Mouse (Mus musculus) CH12.LX (cell line): ENCODE results near the gene Srgap2. TPM values are rescaled to one million over a fixed set of nuclear protein-coding genes. Genes with fewer than 3 reads are reported as not detected.

Source experiments
- DNase-seq: peaks from one replicate; pipeline ENCODE4 v3.0.0-alpha.2; 2013; ENCODE audit errors: extremely low read depth
- H3K27ac ChIP-seq: 2 replicates; pipeline ENCODE4 v1.5.1; 2012; ENCODE audit warnings: low read depth, mild to moderate bottlenecking, control low read depth, moderate library complexity; ENCODE audit not compliant: insufficient read depth
- H3K27me3 ChIP-seq: replicated peaks from 2 replicates; pipeline ENCODE3; 2012; ENCODE audit warnings: inconsistent platforms
- H3K36me3 ChIP-seq, 2 experiments: replicated peaks in 1 of 2; 2 replicates each; pipeline versions ENCODE3 to v1.6.1; 2012; ENCODE audit warnings: inconsistent platforms in 1 of 2, low read length in 1 of 2, mild to moderate bottlenecking in 1 of 2, mixed read lengths in 1 of 2, moderate library complexity in 1 of 2; ENCODE audit not compliant: control insufficient read depth in 1 of 2, insufficient read depth in 1 of 2
- H3K4me1 ChIP-seq, 2 experiments: 2 replicates each; pipeline ENCODE4 v1.6.1; 2012; ENCODE audit warnings: inconsistent platforms in 1 of 2, moderate library complexity in 1 of 2; ENCODE audit not compliant: insufficient read depth in 2 of 2, control insufficient read depth in 1 of 2
- H3K4me2 ChIP-seq: 2 replicates; pipeline ENCODE4 v1.6.1; 2012; ENCODE audit warnings: low read depth, mild to moderate bottlenecking, control low read depth; ENCODE audit not compliant: poor library complexity, insufficient read depth, severe bottlenecking
- H3K4me3 ChIP-seq, 3 experiments: fragments of 150-350 bp in 1 of 3; sonication (generic) in 1 of 3; replicated peaks in 1 of 3; 2 replicates each; pipeline versions ENCODE3 to v1.5.1; 2011 to 2012; ENCODE audit warnings: low read depth in 2 of 3, low read length in 2 of 3, mild to moderate bottlenecking in 2 of 3, moderate library complexity in 2 of 3, control low read depth in 1 of 3, improper control_type of control experiment in 1 of 3, inconsistent platforms in 1 of 3, mixed read lengths in 1 of 3; ENCODE audit not compliant: poor library complexity in 1 of 3
- H3K79me2 ChIP-seq: replicated peaks from 2 replicates; pipeline ENCODE4 v1.6.1; 2012; ENCODE audit warnings: mild to moderate bottlenecking, moderate library complexity; ENCODE audit not compliant: control insufficient read depth, poor library complexity, insufficient read depth, severe bottlenecking; ENCODE audit errors: extremely low read depth
- H3K9ac ChIP-seq: 2 replicates; pipeline ENCODE4 v1.6.1; 2012; ENCODE audit warnings: low read depth, mild to moderate bottlenecking, control low read depth, moderate library complexity; ENCODE audit not compliant: insufficient read depth
- H3K9me3 ChIP-seq: replicated peaks from 2 replicates; pipeline ENCODE3; 2012; ENCODE audit warnings: low read length, inconsistent platforms, mixed read lengths
- BHLHE40 ChIP-seq: IDR thresholded peaks from 2 replicates; pipeline ENCODE4 v1.6.1; 2011; ENCODE audit warnings: mild to moderate bottlenecking, low read depth, low read length, improper control_type of control experiment
- CHD1 ChIP-seq: IDR thresholded peaks from 2 replicates; pipeline ENCODE4 v1.6.1; 2012; ENCODE audit warnings: low read depth, low read length, improper control_type of control experiment, inconsistent platforms
- CTCF ChIP-seq, 2 experiments: IDR thresholded peaks in 1 of 2; conservative IDR thresholded peaks in 1 of 2; 2 replicates each; pipeline ENCODE4 v1.5.1; 2011 to 2012; ENCODE audit warnings: low read depth in 2 of 2, low read length in 2 of 2, improper control_type of control experiment in 1 of 2, inconsistent platforms in 1 of 2, mild to moderate bottlenecking in 1 of 2, moderate library complexity in 1 of 2
- E2F4 ChIP-seq: IDR thresholded peaks from 2 replicates; pipeline ENCODE4 v1.6.1; 2011; ENCODE audit warnings: low read depth, low read length, improper control_type of control experiment; ENCODE audit not compliant: insufficient replicate concordance
- ELF1 ChIP-seq: IDR thresholded peaks from 2 replicates; pipeline ENCODE4 v1.6.1; 2014; ENCODE audit warnings: low read depth, mild to moderate bottlenecking, inconsistent platforms, low read length, improper control_type of control experiment
- EP300 ChIP-seq: IDR thresholded peaks from 2 replicates; pipeline ENCODE4 v1.6.1; 2011; ENCODE audit warnings: low read length, improper control_type of control experiment
- ETS1 ChIP-seq: conservative IDR thresholded peaks from 2 replicates; pipeline ENCODE4 v1.6.1; 2012; ENCODE audit warnings: low read depth, mild to moderate bottlenecking, inconsistent platforms, low read length, improper control_type of control experiment, moderate library complexity
- GABPA ChIP-seq: IDR thresholded peaks from 2 replicates; pipeline ENCODE4 v1.6.1; 2012; ENCODE audit warnings: low read depth, low read length, improper control_type of control experiment, inconsistent platforms; ENCODE audit not compliant: insufficient replicate concordance
- HCFC1 ChIP-seq: IDR thresholded peaks from 2 replicates; pipeline ENCODE4 v1.6.1; 2012; ENCODE audit warnings: low read depth, mild to moderate bottlenecking, inconsistent platforms, low read length, improper control_type of control experiment
- JUN ChIP-seq: IDR thresholded peaks from 2 replicates; pipeline ENCODE4 v1.6.1; 2011; ENCODE audit warnings: low read depth, mild to moderate bottlenecking, low read length, improper control_type of control experiment, moderate library complexity; ENCODE audit not compliant: insufficient read depth
- JUND ChIP-seq: conservative IDR thresholded peaks from 2 replicates; pipeline ENCODE4 v1.6.1; 2011; ENCODE audit warnings: low read depth, low read length, improper control_type of control experiment
- KAT2A ChIP-seq: IDR thresholded peaks from 2 replicates; pipeline ENCODE4 v1.6.1; 2012; ENCODE audit warnings: low read length, improper control_type of control experiment, inconsistent platforms; ENCODE audit not compliant: insufficient replicate concordance
- MAX ChIP-seq: IDR thresholded peaks from 2 replicates; pipeline ENCODE4 v1.6.1; 2011; ENCODE audit warnings: low read length, improper control_type of control experiment
- MXI1 ChIP-seq: IDR thresholded peaks from 2 replicates; pipeline ENCODE4 v1.6.1; 2011; ENCODE audit warnings: mild to moderate bottlenecking, low read depth, low read length, improper control_type of control experiment
- NELFE ChIP-seq: IDR thresholded peaks from 2 replicates; pipeline ENCODE4 v1.6.1; 2011; ENCODE audit warnings: low read depth, low read length, improper control_type of control experiment
- NRF1 ChIP-seq: IDR thresholded peaks from 2 replicates; pipeline ENCODE4 v1.6.1; 2014; ENCODE audit warnings: low read depth, mild to moderate bottlenecking, inconsistent platforms, low read length, improper control_type of control experiment, moderate library complexity
- RAD21 ChIP-seq: IDR thresholded peaks from 2 replicates; pipeline ENCODE4 v1.6.1; 2011; ENCODE audit warnings: low read depth, mild to moderate bottlenecking, low read length, improper control_type of control experiment, moderate library complexity
- RCOR1 ChIP-seq: conservative IDR thresholded peaks from 2 replicates; pipeline ENCODE4 v1.6.1; 2012; ENCODE audit warnings: low read depth, mild to moderate bottlenecking, inconsistent platforms, low read length, improper control_type of control experiment
- SIN3A ChIP-seq: IDR thresholded peaks from 2 replicates; pipeline ENCODE4 v1.6.1; 2012; ENCODE audit warnings: low read length, improper control_type of control experiment, inconsistent platforms
- SMC3 ChIP-seq: IDR thresholded peaks from 2 replicates; pipeline ENCODE4 v1.6.1; 2011; ENCODE audit warnings: low read depth, low read length, improper control_type of control experiment
- USF1 ChIP-seq: IDR thresholded peaks from 2 replicates; pipeline ENCODE4 v1.6.1; 2014; ENCODE audit warnings: low read depth, mild to moderate bottlenecking, inconsistent platforms, low read length, improper control_type of control experiment
- ZKSCAN1 ChIP-seq: IDR thresholded peaks from 2 replicates; pipeline ENCODE4 v1.6.1; 2012; ENCODE audit warnings: low read depth, inconsistent platforms, low read length, improper control_type of control experiment, borderline replicate concordance
- ZMIZ1 ChIP-seq: IDR thresholded peaks from 2 replicates; pipeline ENCODE4 v1.6.1; 2012; ENCODE audit warnings: low read depth, mild to moderate bottlenecking, inconsistent platforms, low read length, improper control_type of control experiment
- ZNF384 ChIP-seq: IDR thresholded peaks from 2 replicates; pipeline ENCODE4 v1.6.1; 2012; ENCODE audit warnings: low read depth, low read length, improper control_type of control experiment, inconsistent platforms
- dilution Hi-C: fragments of 300-500 bp; cut with MboI; formaldehyde crosslinking; loops from 2 replicates; pipeline ENCODE4 v1.14.3; 2020; ENCODE audit warnings: low sequenced_read_pairs; ENCODE audit not compliant: extremely low pct_unique_long_range_greater_than_20kb, extremely low pct_ligation_motif_present
- in situ Hi-C: fragments of 300-500 bp; cut with MboI; formaldehyde crosslinking; loops from 3 replicates; pipeline ENCODE4 v1.14.3; 2019; ENCODE audit warnings: low sequenced_read_pairs, low pct_ligation_motif_present, low pct_unique_long_range_greater_than_20kb, mixed read lengths
- polyA plus RNA-seq: library from polyadenylated mRNA; unstranded; fragments of >175 nt; gene quantifications from 2 replicates; pipeline ENCODE4 v1.2.1, GENCODE M21; 2012; ENCODE audit warnings: low read depth; ENCODE audit not compliant: insufficient read length
- total RNA-seq, 2 experiments: library from RNA; depleted of rRNA; stranded (reverse); fragments of 300-350 nt in 1 of 2; fragments of >200 nt in 1 of 2; gene quantifications; 2 replicates each; pipeline ENCODE4 v1.2.3; 2012 to 2014

The Srgap2 gene
- total and polyA plus RNA-seq, 3 experiments, result 9.7 to 28.1 (median 26.8) TPM

DNA sequence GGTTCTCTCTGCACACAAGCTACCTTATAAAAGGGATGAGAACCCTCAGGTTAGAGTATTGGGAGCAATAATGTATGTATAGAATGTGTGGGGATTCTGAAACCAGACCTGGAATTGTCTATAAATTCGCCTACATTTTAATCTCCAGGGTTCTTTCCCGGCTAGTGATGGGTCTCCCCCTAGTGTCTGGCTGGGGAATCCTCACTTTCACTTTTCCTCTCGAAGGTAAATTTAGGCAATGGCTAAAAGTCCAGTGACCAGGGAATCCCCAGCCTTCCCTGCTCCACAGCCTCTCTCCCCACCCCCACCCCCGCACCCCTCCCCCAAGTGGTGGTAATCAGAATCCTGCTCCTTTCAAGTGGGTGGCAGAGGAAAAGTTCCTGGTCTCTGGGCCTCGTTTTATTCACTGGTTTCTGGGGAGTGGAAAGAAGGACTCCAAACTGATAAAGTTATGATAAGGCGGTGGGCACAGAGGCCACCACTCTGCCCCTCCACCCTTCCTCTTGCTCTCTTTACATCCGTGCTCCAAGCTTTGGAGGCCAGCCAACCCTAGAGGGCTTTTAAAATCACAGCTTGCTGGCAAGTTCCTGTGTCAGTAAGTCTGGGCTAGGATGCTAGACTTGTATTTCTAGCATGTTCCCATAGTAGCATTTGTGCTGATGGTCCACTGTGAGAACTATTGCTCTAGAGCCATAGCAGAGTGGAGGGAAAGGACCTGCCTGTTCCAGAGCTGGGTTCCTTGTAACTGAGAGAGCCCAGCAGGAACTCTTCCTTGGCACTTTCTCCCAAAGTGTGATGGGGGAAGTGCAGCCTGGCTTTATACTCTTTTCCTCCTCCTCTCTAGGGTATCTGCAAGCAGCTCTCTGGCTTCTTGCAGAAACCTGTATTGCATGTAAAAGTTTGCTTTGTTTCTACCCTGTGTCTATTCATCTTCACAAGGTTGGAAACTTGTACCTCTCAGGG is 280.4 kb downstream of the Srgap2 start (continued):
- no peak for TF ChIP-seq GABPA
- TF ChIP-seq HCFC1, result no peak
- no peak for TF ChIP-seq ETS1
- no peak for TF ChIP-seq EP300
- TF ChIP-seq SMC3, result peak; percentile 59

DNA sequence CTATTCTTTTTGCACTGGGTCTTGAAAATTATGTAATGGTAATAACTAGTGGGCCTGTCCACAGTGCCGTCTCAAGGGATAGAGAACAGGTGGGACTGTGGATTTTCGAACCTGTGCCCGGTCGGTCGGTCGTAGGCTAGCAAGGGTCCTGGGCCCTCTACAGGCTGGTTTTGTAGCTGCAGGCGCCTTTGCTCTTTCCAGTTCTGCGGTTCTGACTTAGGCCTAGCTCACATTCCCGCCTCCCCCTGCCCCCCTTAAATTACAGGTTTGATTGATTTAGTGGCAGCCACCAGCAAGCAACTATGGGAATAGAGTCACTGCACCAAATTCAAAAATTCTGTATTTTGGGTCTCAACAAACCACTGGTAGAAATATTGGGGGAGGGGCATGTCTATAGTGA is 281.2 kb downstream of the Srgap2 start:
- H3K79me2 ChIP-seq, result no peaks in the 10 kb centered on the region
- in situ Hi-C loops, result no loop called here
- H3K9ac ChIP-seq, result no peak overlapping the region; the same call in 1 of the 2 replicates
- H3K27me3 ChIP-seq, result peaks cover 34% of the 10 kb centered on the region
- peak overlapping the region; percentile 91; the same call in 1 of the 2 replicates for H3K4me2 ChIP-seq
- H3K4me1 ChIP-seq, result peaks cover 5 to 19% of the 10 kb centered on the region in 2 experiments
- no peaks in the 10 kb centered on the region for H3K36me3 ChIP-seq
- H3K27ac ChIP-seq, result no peak overlapping the region
- peak overlapping the region; percentile 30 to 66 (median 48) for H3K4me3 ChIP-seq
- TF ChIP-seq CTCF (conservative IDR thresholded peaks at IDR 0.05 in 1 of 2, IDR thresholded peaks at IDR 0.05 in 1 of 2; ENCODE audit: low read depth in 2 of 2, low read length in 2 of 2) (peak; percentile 39 to 70), CHD1 (no peak), SMC3 (peak; percentile 50), BHLHE40 (no peak), ELF1 (no peak; the same call in 1 of the 2 replicates), KAT2A (no peak), ZKSCAN1 (no peak), NELFE (no peak), RAD21 (peak; percentile 35), GABPA (no peak), E2F4 (no peak), USF1 (no peak), RCOR1 (no peak), MAX (no peak), JUN (no peak), NRF1 (no peak), JUND (no peak), ZNF384 (no peak), ZMIZ1 (no peak), MXI1 (no peak), SIN3A (no peak), EP300 (no peak)
- TF ChIP-seq, all 38 proteins: peak for 3
- dilution Hi-C loops, result no loop called here
- peaks cover 2% of the 10 kb centered on the region for H3K9me3 ChIP-seq
- DNase-seq, result peak; percentile 42
